Mouse (Mus musculus): ENCODE measurements around the gene Crybb2.

DNA sequence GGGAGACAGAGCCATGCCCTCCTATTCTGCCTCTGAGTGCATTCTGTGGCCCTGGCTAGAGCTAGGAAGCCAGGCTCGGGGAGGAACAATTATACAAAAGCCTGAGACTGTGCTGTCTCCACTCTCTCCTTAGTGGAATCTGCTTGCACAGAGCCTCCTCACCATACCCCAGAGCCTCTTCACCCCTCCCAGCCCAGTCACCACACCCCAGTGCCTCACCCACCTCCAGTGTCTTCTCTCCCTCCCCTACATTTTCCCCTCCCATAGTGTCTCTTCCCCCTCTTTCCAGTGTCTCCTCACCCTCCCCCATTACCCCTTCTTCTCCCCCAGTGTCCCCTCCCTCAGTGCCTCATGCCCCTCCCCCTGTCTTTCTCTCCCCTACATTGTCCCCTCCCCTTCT is 41.0 kb upstream of the Crybb2 start:
- no peak for TF ChIP-seq POLR2A (IDR thresholded peaks at IDR 0.05; ENCODE audit: insufficient read length, low read depth)
- TF ChIP-seq USF1 (IDR thresholded peaks at IDR 0.05; ENCODE audit: low read depth): no peak
- TF ChIP-seq MYOD1 (IDR thresholded peaks at IDR 0.05; ENCODE audit: control insufficient read depth in 1 of 3, insufficient read length in 2 of 3, low read depth in 2 of 3): no peak

Data from myocyte (in vitro differentiated cells).